Mouse (Mus musculus) megakaryocyte, adult 5-6 weeks (primary cell): ENCODE data around the gene Trcg1. TPM values are rescaled to one million over a fixed set of nuclear protein-coding genes. Genes with fewer than 3 reads are reported as not detected.
"Not testable (repeated sequence)": the region's sequence is repeated elsewhere in the genome, so short reads cannot be mapped to it uniquely, and the experiment has no call there.

Source experiments
- ATAC-seq: 2 replicates; pipeline ENCODE4 v1.8.0; 2016; ENCODE audit warnings: mild to moderate bottlenecking, inconsistent platforms; ENCODE audit not compliant: poor library complexity, severe bottlenecking
- total RNA-seq, 2 experiments: library from RNA; stranded (forward) in 1 of 2; stranded (reverse) in 1 of 2; fragments of 153-499, 151-499 nt in 1 of 2; fragments of 221-1000, 200-1000 nt in 1 of 2; gene quantifications; 2 replicates each; pipeline versions ENCODE4 v1.2.3 to v1.2.4; 2015 to 2017

The Trcg1 gene
- not detected in 2 replicates for total RNA-seq (2015)
- not detected in 2 replicates for total RNA-seq (2017)

GRCm38 (mm10) chr9:57236256-57236655 is at the start of gene Trcg1:
Gene Trcg1, plus strand, starts transcription at chr9:57236556.
- no peak for ATAC-seq

- no peak for ATAC-seq
Observed at GRCm38 (mm10) chr9:57196708-57197107, 39.6 kb upstream of the Trcg1 start.

DNA sequence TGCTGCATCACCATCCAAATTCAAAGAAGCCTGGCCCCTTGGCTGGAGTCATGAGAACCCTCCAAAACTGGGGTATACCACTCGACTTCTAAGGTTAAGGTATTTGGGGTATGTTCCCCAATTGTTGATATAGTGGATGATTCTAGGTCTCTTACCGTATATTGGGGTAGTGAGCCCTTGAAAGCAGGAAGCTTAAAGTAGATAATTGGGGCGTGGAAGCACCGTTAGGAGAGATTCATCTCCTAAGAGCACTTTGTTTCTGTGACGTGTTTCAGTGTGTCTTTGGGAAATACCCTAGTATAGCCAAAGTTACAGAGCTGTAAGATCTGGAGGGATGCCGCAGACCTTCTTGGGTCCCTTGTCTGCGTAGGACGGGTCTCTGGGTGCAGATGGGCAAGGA is 38.9 kb upstream of the Trcg1 start:
- ATAC-seq, result no peak

DNA sequence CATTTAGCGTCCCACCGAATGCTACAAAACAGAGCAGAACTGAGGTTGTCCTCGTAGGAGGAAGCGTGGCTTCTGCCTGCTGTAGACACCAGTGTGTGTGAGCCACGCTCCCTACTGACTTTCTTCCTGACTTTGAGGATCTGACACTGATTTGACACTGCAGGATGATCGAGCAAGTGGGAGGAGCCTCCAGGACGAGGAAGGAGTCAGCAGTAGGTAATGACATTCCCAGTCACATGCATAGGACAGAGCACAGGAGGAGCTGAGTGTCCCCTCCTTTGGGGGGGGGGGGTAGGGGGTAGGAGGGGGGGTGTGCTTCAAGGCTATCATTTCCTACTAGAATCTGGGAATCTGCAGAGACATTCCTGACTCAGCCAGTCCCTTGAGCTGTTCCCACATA is 33.4 kb upstream of the Trcg1 start:
- no peak for ATAC-seq

DNA sequence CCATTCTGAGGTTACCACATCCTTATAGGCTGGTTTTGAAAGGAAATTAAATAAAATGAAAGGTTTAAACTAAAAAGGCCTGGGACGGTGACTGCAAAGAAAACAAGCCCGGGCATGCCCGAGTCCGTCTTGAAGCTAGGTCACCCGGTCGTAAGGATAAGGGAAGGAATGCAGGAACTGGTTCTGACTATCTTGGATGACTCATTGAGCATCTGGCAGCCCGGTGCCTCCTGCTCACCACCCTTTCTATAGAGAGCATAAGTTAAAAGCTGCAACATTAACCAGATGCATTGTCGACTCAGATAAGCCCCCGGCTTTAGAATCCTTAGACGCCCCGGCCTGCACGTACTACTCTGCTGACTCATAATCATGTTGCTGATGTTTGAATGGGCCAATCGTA is 32.8 kb upstream of the Trcg1 start:
- not testable (repeated sequence) for ATAC-seq

DNA sequence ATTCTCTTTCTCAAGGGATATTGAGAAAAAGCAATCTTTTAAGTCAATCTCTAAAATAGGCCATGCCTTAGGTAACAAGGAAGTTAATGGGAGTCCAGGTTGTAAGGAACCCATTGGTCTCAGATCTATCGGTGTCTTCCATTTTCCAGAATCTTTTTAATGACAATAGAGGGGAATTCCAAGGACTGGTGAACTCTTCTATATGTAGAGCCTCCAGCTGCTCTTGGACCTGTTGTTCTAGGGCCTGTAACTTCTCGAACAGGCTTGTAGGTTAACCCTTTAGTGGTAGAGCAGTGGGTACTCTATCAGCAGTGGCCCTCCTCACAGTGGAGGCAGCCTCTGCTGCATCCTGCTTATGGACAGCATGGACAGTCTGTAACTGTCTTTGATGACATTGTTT is 29.5 kb upstream of the Trcg1 start:
- ATAC-seq, result no peak

DNA sequence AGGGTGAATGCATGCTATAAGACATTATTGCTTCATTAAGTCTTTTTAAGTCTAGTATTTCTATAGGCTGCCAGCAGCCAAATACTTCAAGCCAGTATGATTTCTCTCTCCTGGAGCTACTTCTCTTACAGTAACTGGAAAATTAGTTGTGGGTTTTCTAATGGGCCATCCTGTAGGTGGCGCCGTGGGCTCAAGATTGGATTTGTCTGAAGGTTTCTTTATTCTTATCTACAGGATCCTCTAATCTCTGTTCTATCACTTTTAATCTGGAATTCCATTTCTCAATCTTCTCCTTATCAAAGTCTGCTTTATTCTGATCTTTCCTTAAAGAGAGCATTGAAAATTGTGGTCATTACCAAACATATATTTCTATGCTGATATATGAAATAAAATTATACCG is 27.0 kb upstream of the Trcg1 start:
- no peak for ATAC-seq

DNA sequence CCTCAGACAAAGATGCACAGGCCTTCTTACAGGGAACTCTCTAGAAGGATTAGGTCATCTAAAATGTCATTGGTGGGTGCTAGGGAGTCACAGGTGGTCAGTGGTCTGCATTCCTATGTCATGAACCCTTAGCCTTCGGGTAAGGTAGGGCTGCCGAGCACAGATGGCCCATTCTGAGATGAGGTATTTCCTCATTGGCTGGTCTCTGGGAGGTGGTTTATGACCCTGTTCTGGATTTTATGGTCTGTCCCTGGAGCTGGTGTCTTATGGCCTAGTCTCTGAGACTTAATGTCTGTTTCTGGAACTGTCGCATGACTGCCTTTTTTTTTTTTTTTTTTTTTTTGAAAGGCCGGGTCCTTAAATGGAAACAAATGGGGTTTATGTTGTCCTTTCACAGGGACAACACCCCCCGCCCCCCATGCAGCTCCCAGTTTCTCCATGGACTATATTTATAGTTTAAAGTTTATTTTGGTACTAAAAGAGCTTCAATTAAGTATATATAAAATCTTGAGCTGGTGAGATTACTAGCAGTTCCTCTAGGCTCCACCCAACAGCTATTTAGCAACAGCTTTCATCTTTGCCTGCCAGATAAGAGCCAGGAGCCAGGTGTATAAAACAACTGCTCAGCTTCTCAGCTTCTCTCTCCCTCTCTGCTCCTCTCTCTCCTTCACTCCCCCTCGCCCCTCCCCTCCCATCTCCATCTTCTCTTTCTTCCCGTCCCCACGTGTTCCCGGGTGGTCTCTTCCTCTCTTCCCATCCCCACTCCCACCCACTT is 23.7 kb upstream of the Trcg1 start:
- ATAC-seq, result no peak

GRCm38 (mm10) chr9:57214500-57214899 is 21.9 kb upstream of the Trcg1 start:
- no peak for ATAC-seq

- no peak for ATAC-seq
Observed at GRCm38 (mm10) chr9:57217220-57217619, 19.1 kb upstream of the Trcg1 start.

DNA sequence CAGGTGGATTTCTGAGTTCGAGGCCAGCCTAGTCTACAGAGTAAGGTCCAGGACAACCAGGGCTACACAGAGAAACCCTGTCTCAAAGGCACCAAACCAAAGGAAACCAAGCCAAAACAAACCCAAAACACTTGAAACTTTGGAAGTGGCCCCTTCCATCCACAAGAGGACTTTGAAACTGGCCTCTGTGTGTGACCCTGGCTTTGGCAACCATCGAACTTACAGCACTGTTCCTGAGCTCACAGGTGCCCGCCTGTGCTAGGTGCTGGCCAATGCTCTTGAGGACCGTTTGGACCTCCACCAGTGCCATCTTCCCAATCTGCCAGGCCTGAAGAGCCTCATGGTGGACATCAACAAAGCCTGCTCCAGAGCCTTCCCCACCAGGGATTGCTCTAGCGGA is 17.6 kb upstream of the Trcg1 start:
- no peak for ATAC-seq

- ATAC-seq, result no peak
Observed at GRCm38 (mm10) chr9:57219511-57219910, 16.8 kb upstream of the Trcg1 start.

DNA sequence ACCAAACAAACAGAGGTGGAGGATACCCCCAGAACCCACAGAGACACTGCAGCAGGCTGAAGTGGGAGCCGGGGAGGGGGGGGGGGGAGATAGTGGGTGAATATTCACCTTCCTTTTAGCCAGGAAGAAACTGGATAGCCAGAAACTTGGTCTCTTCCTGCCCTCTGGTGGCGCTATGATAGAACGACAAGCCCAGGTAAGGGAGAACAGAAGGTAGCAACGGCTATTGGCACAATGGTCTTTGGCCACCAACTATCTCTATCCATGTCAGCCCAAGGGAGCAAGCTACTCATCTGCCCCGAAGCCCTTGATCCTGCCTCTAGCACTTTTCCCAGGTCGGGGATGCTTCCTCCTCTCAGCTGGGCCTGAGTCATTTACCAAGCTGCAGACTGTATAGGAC is 16.0 kb upstream of the Trcg1 start:
- ATAC-seq, result no peak

GRCm38 (mm10) chr9:57223341-57223740 is 13.0 kb upstream of the Trcg1 start:
- ATAC-seq, result no peak

GRCm38 (mm10) chr9:57225780-57226627 is 10.4 kb upstream of the Trcg1 start:
- no peak; the same call in 1 of the 2 replicates for ATAC-seq

GRCm38 (mm10) chr9:57226628-57227122 is 9.7 kb upstream of the Trcg1 start:
- not testable (repeated sequence) for ATAC-seq

- no peak for ATAC-seq
Observed at GRCm38 (mm10) chr9:57227203-57227602, 9.2 kb upstream of the Trcg1 start.

- no peak for ATAC-seq
Observed at GRCm38 (mm10) chr9:57228186-57228585, 8.2 kb upstream of the Trcg1 start.

DNA sequence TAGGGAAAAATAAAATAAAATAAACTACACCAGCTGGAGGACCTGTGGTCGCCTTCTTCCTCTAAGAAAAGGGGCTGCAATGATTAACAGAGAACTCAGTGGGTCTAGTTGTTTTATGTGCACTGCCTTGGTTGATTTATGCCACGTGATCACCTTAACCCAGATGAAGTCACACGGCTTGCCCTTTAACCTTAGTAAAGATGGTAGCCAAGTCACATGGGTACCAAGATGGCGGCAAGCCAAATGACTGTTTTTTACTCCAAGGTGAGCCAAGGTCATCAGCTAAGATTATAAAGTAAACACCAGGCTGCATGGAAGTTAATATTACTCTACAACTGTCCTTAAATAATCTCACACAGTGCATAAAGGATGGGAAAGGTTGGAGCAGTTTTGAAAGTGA is 6.6 kb upstream of the Trcg1 start:
- ATAC-seq, result no peak

- no peak for ATAC-seq
Observed at GRCm38 (mm10) chr9:57230146-57230783, 6.1 kb upstream of the Trcg1 start.

DNA sequence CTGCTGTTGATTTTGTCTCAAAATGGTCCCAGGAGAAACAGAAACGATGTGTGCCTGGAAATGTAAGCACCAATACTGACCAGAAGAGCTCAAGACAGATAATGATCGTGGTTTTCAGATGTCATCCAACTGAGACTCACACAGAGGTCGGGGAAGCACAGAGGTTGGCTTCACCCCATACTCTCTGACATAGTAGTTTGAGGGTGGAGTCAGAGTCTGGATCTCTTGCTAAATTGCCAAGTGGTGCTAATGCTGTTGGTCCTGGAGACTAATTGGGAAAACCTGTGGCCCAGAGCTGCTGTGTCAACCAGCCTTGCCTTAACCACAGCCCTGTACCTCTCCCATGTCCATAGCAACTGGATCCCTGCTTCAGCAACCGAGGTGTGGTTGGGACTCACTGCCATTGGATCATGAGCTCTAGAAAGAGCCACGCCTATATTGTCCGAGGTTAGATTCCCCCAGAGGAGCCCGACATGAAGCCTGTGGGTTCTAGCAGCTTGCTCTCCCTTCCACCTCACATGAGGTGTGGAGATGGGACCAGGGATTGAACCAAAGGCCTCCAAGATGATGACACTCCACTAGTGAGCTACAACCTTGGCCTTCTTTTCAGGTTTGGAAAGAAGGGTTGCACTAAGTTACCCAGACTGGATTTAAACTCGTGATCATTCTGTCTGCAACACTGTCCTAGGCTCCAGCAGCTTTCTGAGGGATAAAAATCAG is 4.7 kb upstream of the Trcg1 start:
- no peak for ATAC-seq
